ENCODE assay signal across 8 mouse cellular contexts in genomic region chr11:88973776-88974701, GRCm38 (mm10). TPM values are rescaled to one million over a fixed set of nuclear protein-coding genes. Genes with fewer than 3 reads are reported as not detected.
A peak's percentile ranks its signal among the peaks of the same experiment; 100 is the strongest.
DNase-seq lines count a peak whose midpoint lies in the region; ATAC-seq lines count a peak whose summit lies in the region.

No protein-coding gene starts in this region.

- H3K4me2 ChIP-seq in hindbrain, embryonic 15.5 days = peak overlapping the region; percentile 70

- H3K27me3 ChIP-seq in hindbrain, embryonic 15.5 days = no peaks in the 10 kb centered on the region

- peaks cover 14% of the 10 kb centered on the region for H3K4me1 ChIP-seq in hindbrain, embryonic 15.5 days (replicated peaks)

- under 1% methylated on average over 61 of the region's 62 CpGs for WGBS in hindbrain, embryonic 15.5 days

- H3K36me3 ChIP-seq in hindbrain, embryonic 15.5 days = no peaks in the 10 kb centered on the region

- peak overlapping the region; percentile 71 for H3K9ac ChIP-seq in hindbrain, embryonic 15.5 days

- ATAC-seq in hindbrain, embryonic 15.5 days (ENCODE audit: low FRiP score, low read depth) = peak; percentile 91

- no peaks in the 10 kb centered on the region for H3K9me3 ChIP-seq in hindbrain, embryonic 15.5 days

- DNase-seq in R1 (ENCODE audit: low read depth, low spot score) = peak; percentile 95
- DNase-seq in cerebellum, postnatal 25 days = peak; percentile 96 to 98
- DNase-seq in frontal cortex, postnatal 25 days (ENCODE audit: low spot score in 2 of 2) = peak; percentile 90 to 94
- DNase-seq in left cerebral cortex, adult 11 months (ENCODE audit: low spot score) = peak; percentile 91
- peak; percentile 95 for DNase-seq in lung, postnatal 4 days
- peak; percentile 87 for DNase-seq in retina, postnatal 7 days (ENCODE audit: low read depth, low spot score)
- DNase-seq in urinary bladder, adult 2 months (ENCODE audit: low spot score) = peak; percentile 91

- H3K27ac ChIP-seq in hindbrain, embryonic 15.5 days (replicated peaks) = peak overlapping the region; percentile 91

- H3K4me3 ChIP-seq in hindbrain, embryonic 15.5 days = peak overlapping the region; percentile 50

RNA-seq across cellular contexts. Expression of gene Coil, which starts 4.0 kb away (rescaled TPM):
- 29.7 and 29.8 TPM in 2 replicates for polyA plus RNA-seq in hindbrain, embryonic 15.5 days (2015; fragmentation: Nextera tagmentation; extraction: Ambion mirVana)
- polyA plus RNA-seq in urinary bladder, adult 2 months (2012; rRNA removed) = 9.7 and 10.9 TPM in 2 replicates

RNA-seq across cellular contexts. Expression of gene Elobl, which starts 7.3 kb away (rescaled TPM):
- polyA plus RNA-seq in hindbrain, embryonic 15.5 days (2015; fragmentation: Nextera tagmentation; extraction: Ambion mirVana) = not detected in 2 replicates
- not detected in 2 replicates for polyA plus RNA-seq in urinary bladder, adult 2 months (2012; rRNA removed)

RNA-seq across cellular contexts. Expression of gene Scpep1, which starts 18.8 kb away (rescaled TPM):
- polyA plus RNA-seq in hindbrain, embryonic 15.5 days (2015; fragmentation: Nextera tagmentation; extraction: Ambion mirVana) = 33.6 and 33.8 TPM in 2 replicates
- polyA plus RNA-seq in urinary bladder, adult 2 months (2012; rRNA removed) = 94.2 and 94.3 TPM in 2 replicates

RNA-seq across cellular contexts. Expression of gene Trim25, which starts 25.1 kb away (rescaled TPM):
- polyA plus RNA-seq in hindbrain, embryonic 15.5 days (2015; fragmentation: Nextera tagmentation; extraction: Ambion mirVana) = 5.1 and 5.4 TPM in 2 replicates
- polyA plus RNA-seq in urinary bladder, adult 2 months (2012; rRNA removed) = 12.9 and 18.2 TPM in 2 replicates

Comparison
In these comparisons a context has a peak if more than half of its experiments do, and no peak if none do; other contexts are left out.
1. Peak in every context shown above with its lines: DNase-seq, ATAC-seq, H3K4me3 ChIP-seq and H3K27ac ChIP-seq.